Comparison of ENCODE assay signal across 19 mouse cellular contexts in the genomic region with DNA sequence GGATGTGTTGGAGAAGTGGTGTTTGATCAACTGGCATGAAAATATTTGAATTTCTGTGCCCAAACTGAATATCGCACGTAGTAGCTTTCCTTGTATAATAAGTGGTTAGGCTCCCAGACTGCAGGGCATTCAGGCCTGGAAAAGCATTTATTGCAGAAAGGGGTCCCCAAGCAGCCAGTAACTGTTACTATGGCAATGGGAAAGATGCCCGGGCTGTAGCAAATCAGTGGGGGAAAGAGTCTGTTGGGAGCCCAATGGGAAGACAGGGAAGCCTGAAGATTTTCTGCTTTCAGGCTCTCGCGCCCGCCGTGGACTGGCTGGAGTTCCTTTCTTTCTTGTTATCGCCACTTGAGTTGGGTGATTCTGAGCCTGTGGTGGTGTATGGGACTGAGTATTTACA. TPM values are rescaled to one million over a fixed set of nuclear protein-coding genes. Genes with fewer than 3 reads are reported as not detected.
A peak's percentile ranks its signal among the peaks of the same experiment; 100 is the strongest.
DNase-seq lines count a peak whose midpoint lies in the region; ATAC-seq and TF ChIP-seq lines count a peak whose summit lies in the region.
"Had no signal": no experiment of that assay in that cellular context is flagged by ENCODE, and none has a peak within 500 bp of the region (broad histone marks: within the 10 kb centered on the region; RNA-seq: fewer than 3 reads in every experiment).

No protein-coding gene starts in this region.

- no peaks in the 10 kb centered on the region for H3K4me1 ChIP-seq in hindbrain, embryonic 14.5 days (replicated peaks; ENCODE audit: control insufficient read depth, insufficient read depth, low read length)
- no peaks in the 10 kb centered on the region for H3K4me1 ChIP-seq in hindbrain, embryonic 12.5 days
- H3K4me1 ChIP-seq in liver, postnatal 0 days (ENCODE audit: insufficient read depth): 0 out of 2 replicates have a peak, but pooled peaks cover 2% of the 10 kb centered on the region
- H3K4me1 ChIP-seq: liver, embryonic 12.5 days had no signal

- no peak for TF ChIP-seq EP300 in liver, postnatal 0 days (IDR thresholded peaks at IDR 0.05; ENCODE audit: low read depth)

- H3K36me3 ChIP-seq in hindbrain, embryonic 14.5 days (replicated peaks; ENCODE audit: control insufficient read depth, insufficient read depth): peaks cover 13% of the 10 kb centered on the region
- no peaks in the 10 kb centered on the region for H3K36me3 ChIP-seq in hindbrain, embryonic 12.5 days
- H3K36me3 ChIP-seq in liver, postnatal 0 days (replicated peaks; ENCODE audit: insufficient read depth, low read length): no peaks in the 10 kb centered on the region
- H3K36me3 ChIP-seq: liver, embryonic 12.5 days had no signal

- H3K4me2 ChIP-seq in hindbrain, embryonic 14.5 days (replicated peaks): no peak overlapping the region
- no peak overlapping the region for H3K4me2 ChIP-seq in hindbrain, embryonic 12.5 days (replicated peaks)
- H3K4me2 ChIP-seq in liver, postnatal 0 days (ENCODE audit: low read depth, low read length): no peak overlapping the region
- H3K4me2 ChIP-seq: liver, embryonic 12.5 days had no signal

- H3K9me3 ChIP-seq in hindbrain, embryonic 14.5 days (ENCODE audit: control insufficient read depth, low read length): no peaks in the 10 kb centered on the region
- H3K9me3 ChIP-seq in hindbrain, embryonic 12.5 days (replicated peaks): no peaks in the 10 kb centered on the region
- no peaks in the 10 kb centered on the region for H3K9me3 ChIP-seq in liver, postnatal 0 days (ENCODE audit: low read length)
- H3K9me3 ChIP-seq: liver, embryonic 12.5 days had no signal

- TF ChIP-seq CTCF in liver, postnatal 0 days (IDR thresholded peaks at IDR 0.05; ENCODE audit: low read depth): no peak

- 68% methylated on average over 8 of the region's 8 CpGs for WGBS in hindbrain, embryonic 14.5 days
- 79% methylated on average over 8 of the region's 8 CpGs for WGBS in hindbrain, embryonic 12.5 days
- WGBS in liver, postnatal 0 days (ENCODE audit: insufficient replicate concordance): 75% methylated on average over 8 of the region's 8 CpGs

- peak; percentile 40 for DNase-seq in hindbrain, embryonic 14.5 days (ENCODE audit: low spot score)
- DNase-seq in frontal cortex, postnatal 10 days (ENCODE audit: low spot score in 2 of 2): peak; percentile 48 to 62
- DNase-seq in layer of hippocampus, postnatal 14 days (ENCODE audit: low spot score in 2 of 2): peak; percentile 65 to 87
- DNase-seq in right cerebral cortex, adult 18-20 months: peak; percentile 32
- DNase-seq in liver, postnatal 0 days: no peak
- DNase-seq in yolk sac, embryonic 10.5 days (ENCODE audit: low spot score): no peak
- DNase-seq: adrenal gland, adult 2 months; cerebellum, adult 11 months; embryo, embryonic 11 days; kidney, adult 18-20 months; lung, postnatal 4 days had no signal

- H3K9ac ChIP-seq in hindbrain, embryonic 14.5 days: no peak overlapping the region
- no peak overlapping the region for H3K9ac ChIP-seq in hindbrain, embryonic 12.5 days
- H3K9ac ChIP-seq in liver, postnatal 0 days (replicated peaks): no peak overlapping the region
- H3K9ac ChIP-seq: liver, embryonic 12.5 days had no signal

- no peaks in the 10 kb centered on the region for H3K27me3 ChIP-seq in hindbrain, embryonic 14.5 days (ENCODE audit: control insufficient read depth, insufficient read depth, low read length)
- H3K27me3 ChIP-seq in hindbrain, embryonic 12.5 days: no peaks in the 10 kb centered on the region
- H3K27me3 ChIP-seq in liver, postnatal 0 days (ENCODE audit: insufficient read depth, low read length): no peaks in the 10 kb centered on the region

- no peak overlapping the region for H3K4me3 ChIP-seq in hindbrain, embryonic 14.5 days (replicated peaks; ENCODE audit: low read length)
- no peak overlapping the region for H3K4me3 ChIP-seq in hindbrain, embryonic 12.5 days
- no peak overlapping the region for H3K4me3 ChIP-seq in liver, postnatal 0 days (ENCODE audit: low read depth, low read length)
- H3K4me3 ChIP-seq: liver, embryonic 12.5 days had no signal

- peak; percentile 47; the same call in 1 of the 2 replicates for ATAC-seq in hindbrain, embryonic 14.5 days (ENCODE audit: low FRiP score)
- ATAC-seq in hindbrain, embryonic 12.5 days (ENCODE audit: low FRiP score): no peak
- ATAC-seq in liver, postnatal 0 days: no peak
- no peak for ATAC-seq in megakaryocyte progenitor cell, adult 5-6 weeks (replicated peaks; ENCODE audit: poor library complexity)
- ATAC-seq: CD4-positive, CD25-positive, alpha-beta regulatory T cell, adult 4 months; liver, embryonic 12.5 days had no signal

- H3K27ac ChIP-seq in hindbrain, embryonic 14.5 days: 0 out of 2 replicates have a peak overlapping the region, but pooled peaks have one; percentile 7
- H3K27ac ChIP-seq in hindbrain, embryonic 12.5 days: no peak overlapping the region
- H3K27ac ChIP-seq in liver, postnatal 0 days (ENCODE audit: low read depth): no peak overlapping the region
- H3K27ac ChIP-seq: liver, embryonic 12.5 days had no signal

RNA-seq across cellular contexts. Expression of a gene that starts 8.7 kb away (rescaled TPM):
- 10.6 and 12.1 TPM in 2 replicates for polyA plus RNA-seq in hindbrain, embryonic 14.5 days (2014; fragmentation: Nextera tagmentation; extraction: Ambion mirVana)
- 7.7 and 10.2 TPM in 2 replicates for polyA plus RNA-seq in hindbrain, embryonic 12.5 days (2016; fragmentation: Nextera tagmentation; extraction: Ambion mirVana)
- 10 to 100 TPM; 27.2 to 30.8 TPM for total RNA-seq in layer of hippocampus, postnatal 14 days (2021)
- polyA plus RNA-seq in liver, postnatal 0 days (2015; fragmentation: Nextera tagmentation; extraction: Ambion mirVana): 0.14 TPM in 1 of 2 replicates, not detected in the other
- 0.20 and 0.32 TPM in 2 replicates for total RNA-seq in megakaryocyte progenitor cell, adult 5-6 weeks (2015)
- total RNA-seq in megakaryocyte progenitor cell, adult 5-6 weeks (2017): 0.71 TPM in 1 of 2 replicates, not detected in the other
- polyA plus RNA-seq: CD4-positive, CD25-positive, alpha-beta regulatory T cell, adult 4 months; liver, embryonic 12.5 days had no signal

RNA-seq across cellular contexts. Expression of a gene that starts 13.1 kb away (rescaled TPM):
- 329 and 358 TPM in 2 replicates for polyA plus RNA-seq in hindbrain, embryonic 14.5 days (2014; fragmentation: Nextera tagmentation; extraction: Ambion mirVana)
- 397 and 411 TPM in 2 replicates for polyA plus RNA-seq in hindbrain, embryonic 12.5 days (2016; fragmentation: Nextera tagmentation; extraction: Ambion mirVana)
- total RNA-seq in layer of hippocampus, postnatal 14 days (2021): 100 to 1,000 TPM; 239 to 245 TPM
- 97.0 and 110 TPM in 2 replicates for polyA plus RNA-seq in liver, postnatal 0 days (2015; fragmentation: Nextera tagmentation; extraction: Ambion mirVana)
- 113 and 133 TPM in 2 replicates for total RNA-seq in megakaryocyte progenitor cell, adult 5-6 weeks (2015)
- total RNA-seq in megakaryocyte progenitor cell, adult 5-6 weeks (2017): 201 and 230 TPM in 2 replicates

RNA-seq across cellular contexts. Expression of a gene that starts 17.3 kb away (rescaled TPM):
- polyA plus RNA-seq in hindbrain, embryonic 14.5 days (2014; fragmentation: Nextera tagmentation; extraction: Ambion mirVana): 61.8 and 63.8 TPM in 2 replicates
- polyA plus RNA-seq in hindbrain, embryonic 12.5 days (2016; fragmentation: Nextera tagmentation; extraction: Ambion mirVana): 9.1 TPM in 2 replicates
- 100 to 1,000 TPM; 118 to 125 TPM for total RNA-seq in layer of hippocampus, postnatal 14 days (2021)
- polyA plus RNA-seq in liver, postnatal 0 days (2015; fragmentation: Nextera tagmentation; extraction: Ambion mirVana): 0.11 and 0.13 TPM in 2 replicates
- total RNA-seq in megakaryocyte progenitor cell, adult 5-6 weeks (2015): 0.42 and 0.59 TPM in 2 replicates
- 0.10 and 0.96 TPM in 2 replicates for total RNA-seq in megakaryocyte progenitor cell, adult 5-6 weeks (2017)
- polyA plus RNA-seq: CD4-positive, CD25-positive, alpha-beta regulatory T cell, adult 4 months had no signal

RNA-seq across cellular contexts. Expression of a gene that starts 26.8 kb away (rescaled TPM):
- polyA plus RNA-seq in hindbrain, embryonic 14.5 days (2014; fragmentation: Nextera tagmentation; extraction: Ambion mirVana): 44.8 and 45.3 TPM in 2 replicates
- polyA plus RNA-seq in hindbrain, embryonic 12.5 days (2016; fragmentation: Nextera tagmentation; extraction: Ambion mirVana): 40.0 and 42.6 TPM in 2 replicates
- 10 to 100 TPM; 12.3 to 14.1 TPM for total RNA-seq in layer of hippocampus, postnatal 14 days (2021)
- polyA plus RNA-seq in liver, postnatal 0 days (2015; fragmentation: Nextera tagmentation; extraction: Ambion mirVana): 18.6 and 19.0 TPM in 2 replicates
- 33.2 and 38.5 TPM in 2 replicates for total RNA-seq in megakaryocyte progenitor cell, adult 5-6 weeks (2015)
- 20.4 and 21.4 TPM in 2 replicates for total RNA-seq in megakaryocyte progenitor cell, adult 5-6 weeks (2017)

RNA-seq across cellular contexts. Expression of a gene that starts 27.0 kb away (rescaled TPM):
- not detected in 2 replicates for polyA plus RNA-seq in hindbrain, embryonic 14.5 days (2014; fragmentation: Nextera tagmentation; extraction: Ambion mirVana)
- polyA plus RNA-seq in hindbrain, embryonic 12.5 days (2016; fragmentation: Nextera tagmentation; extraction: Ambion mirVana): 0.20 TPM in 1 of 2 replicates, not detected in the other
- not detected for total RNA-seq in layer of hippocampus, postnatal 14 days (2021)
- polyA plus RNA-seq in liver, postnatal 0 days (2015; fragmentation: Nextera tagmentation; extraction: Ambion mirVana): not detected in 2 replicates
- not detected in 2 replicates for total RNA-seq in megakaryocyte progenitor cell, adult 5-6 weeks (2015)
- total RNA-seq in megakaryocyte progenitor cell, adult 5-6 weeks (2017): not detected in 2 replicates
- total RNA-seq: adrenal gland, adult 2 months; layer of hippocampus, adult 8-10 months had no signal
- polyA plus RNA-seq: adrenal gland, adult 2 months; CD4-positive, CD25-positive, alpha-beta regulatory T cell, adult 4 months; heart, postnatal 0 days; stomach, embryonic 16.5 days; urinary bladder, adult 2 months had no signal

Comparison
In these comparisons a context has a peak if more than half of its experiments do, and no peak if none do; other contexts are left out.
1. DNase-seq: peak in hindbrain, embryonic 14.5 days (single experiment), frontal cortex, postnatal 10 days (2 of 2), layer of hippocampus, postnatal 14 days (2 of 2) and right cerebral cortex, adult 18-20 months (single experiment); none in liver, postnatal 0 days (single experiment) and yolk sac, embryonic 10.5 days (single experiment).